Mouse (Mus musculus) limb, embryonic 14.5 days (tissue): ENCODE results near the gene Prickle2. TPM values are rescaled to one million over a fixed set of nuclear protein-coding genes. Genes with fewer than 3 reads are reported as not detected.

Experiments used
- ATAC-seq: fragments of 200-750 bp; cut with Nextera tagmentation; 2 replicates; pipeline ENCODE4 v1.8.0; 2017; ENCODE audit warnings: low read depth, moderate number of reproducible peaks, moderate TSS enrichment; ENCODE audit not compliant: low FRiP score
- DNase-seq: peaks from one replicate; pipeline ENCODE4 v3.0.0-alpha.2; 2015; ENCODE audit warnings: low spot score
- H3K27ac ChIP-seq: fragments of 300-500 bp; sonication (generic); replicated peaks from 2 replicates; pipeline ENCODE4 v1.5.1; 2014; ENCODE audit warnings: low read depth, mild to moderate bottlenecking, low read length, moderate library complexity, mixed read lengths
- H3K27me3 ChIP-seq: fragments of 300-500 bp; sonication (generic); 2 replicates; pipeline ENCODE4 v1.6.1; 2014; ENCODE audit warnings: low read length, mixed read lengths; ENCODE audit not compliant: control insufficient read depth, insufficient read depth
- H3K36me3 ChIP-seq: fragments of 300-500 bp; sonication (generic); 2 replicates; pipeline ENCODE4 v1.6.1; 2014; ENCODE audit warnings: mild to moderate bottlenecking, low read length, moderate library complexity, mixed read lengths; ENCODE audit not compliant: control insufficient read depth, insufficient read depth
- H3K4me1 ChIP-seq: fragments of 300-500 bp; sonication (generic); 2 replicates; pipeline ENCODE4 v1.6.1; 2014; ENCODE audit warnings: antibody characterized with exemption, low read length, mixed read lengths; ENCODE audit not compliant: control insufficient read depth, insufficient read depth
- H3K4me2 ChIP-seq: fragments of 300-500 bp; sonication (generic); replicated peaks from 2 replicates; pipeline ENCODE4 v1.6.1; 2014; ENCODE audit warnings: low read depth, mild to moderate bottlenecking, low read length, moderate library complexity; ENCODE audit not compliant: severe bottlenecking
- H3K4me3 ChIP-seq: fragments of 300-500 bp; sonication (generic); replicated peaks from 2 replicates; pipeline ENCODE4 v1.5.1; 2014; ENCODE audit warnings: low read length
- H3K9ac ChIP-seq: fragments of 300-500 bp; sonication (generic); 2 replicates; pipeline ENCODE4 v1.6.1; 2014; ENCODE audit warnings: mild to moderate bottlenecking, low read depth, low read length, moderate library complexity; ENCODE audit not compliant: severe bottlenecking
- H3K9me3 ChIP-seq: fragments of 300-500 bp; sonication (generic); 2 replicates; pipeline ENCODE4 v1.6.1; 2016; ENCODE audit warnings: low read length; ENCODE audit not compliant: control insufficient read depth
- POLR2A ChIP-seq: fragments of 200-500 bp; IDR thresholded peaks from 2 replicates; pipeline ENCODE4 v1.8.0; 2012; ENCODE audit warnings: inconsistent platforms, mild to moderate bottlenecking, moderate library complexity, borderline replicate concordance; ENCODE audit not compliant: insufficient read depth, insufficient read length; ENCODE audit errors: extremely low read depth
- WGBS: fragments of 180-500 bp; shearing (Covaris S2); extraction: QIAGEN DNeasy Blood & Tissue Kit; methylation state at CpG from one replicate; pipeline ENCODE4 v1.1.7; 2014; 5-methylcytosine and 5-hydroxymethylcytosine counted together
- polyA plus RNA-seq, 2 experiments: library from polyadenylated mRNA; depleted of rRNA in 1 of 2; stranded (reverse) in 1 of 2; unstranded in 1 of 2; fragments of >200 nt; fragmentation: Nextera tagmentation in 1 of 2; extraction: Ambion mirVana in 1 of 2; gene quantifications; 2 replicates each; pipeline versions ENCODE4 v1.2.1 to v1.2.3; 2012 to 2014

Gene Prickle2
- polyA plus RNA-seq, 2 experiments = 5.5 to 8.0 TPM

DNA sequence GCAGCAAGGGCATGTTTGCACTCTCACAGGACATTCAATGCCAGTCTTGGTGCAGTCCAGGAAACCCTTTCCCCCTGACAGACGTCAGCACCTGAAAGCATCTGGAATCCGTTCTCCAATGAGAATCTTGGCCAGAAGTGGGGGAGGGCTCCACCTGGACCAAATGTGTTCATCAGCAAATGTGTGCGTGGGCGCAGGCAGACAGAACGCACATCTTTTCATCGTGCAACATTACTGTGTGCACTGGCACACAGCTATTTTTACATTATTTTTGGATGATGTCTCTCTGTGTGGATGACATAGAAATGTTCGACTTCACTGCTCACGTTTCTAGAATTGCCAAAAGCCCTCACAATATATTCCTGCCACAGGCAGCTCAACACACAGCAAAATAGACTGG is 156.7 kb downstream of the Prickle2 start:
- Histone ChIP-seq H3K4me1 (no peaks in the 10 kb centered on the region), H3K36me3 (no peaks in the 10 kb centered on the region), H3K27me3 (no peaks in the 10 kb centered on the region), H3K9me3 (no peaks in the 10 kb centered on the region), H3K27ac (no peak overlapping the region), H3K4me3 (no peak overlapping the region), H3K9ac (no peak overlapping the region), H3K4me2 (no peak overlapping the region)
- WGBS = 60% methylated on average over 8 of the region's 8 CpGs
- TF ChIP-seq POLR2A = no peak
- DNase-seq (no peak), ATAC-seq (no peak)

DNA sequence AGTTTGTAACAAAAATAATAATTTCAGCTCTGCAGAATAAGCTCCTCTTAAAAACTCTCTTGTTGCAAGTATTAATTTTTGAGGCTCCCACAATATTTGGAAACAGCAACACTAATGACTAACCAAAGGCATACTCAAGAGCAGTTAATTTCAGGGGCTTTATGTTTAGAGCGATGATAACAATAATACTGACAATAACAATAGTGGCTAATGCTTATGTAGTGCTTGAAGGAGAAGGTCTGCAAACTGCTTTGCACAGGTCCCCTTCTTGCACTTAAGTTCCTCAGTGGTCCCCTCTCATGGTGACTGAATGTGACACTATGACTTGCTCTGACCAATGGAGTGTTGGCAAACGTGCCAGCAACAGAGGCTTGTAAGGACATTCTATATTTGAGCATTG is 160.8 kb downstream of the Prickle2 start:
- Histone ChIP-seq H3K4me3 (no peak overlapping the region), H3K27me3 (no peaks in the 10 kb centered on the region), H3K4me1 (0 out of 2 replicates have a peak, but pooled peaks cover 3% of the 10 kb centered on the region), H3K36me3 (no peaks in the 10 kb centered on the region), H3K9ac (no peak overlapping the region), H3K9me3 (no peaks in the 10 kb centered on the region), H3K4me2 (no peak overlapping the region), H3K27ac (no peak overlapping the region)
- 75% methylated on average over 2 of the region's 2 CpGs for WGBS
- no peak for TF ChIP-seq POLR2A
- no peak for DNase-seq
- ATAC-seq = no peak

DNA sequence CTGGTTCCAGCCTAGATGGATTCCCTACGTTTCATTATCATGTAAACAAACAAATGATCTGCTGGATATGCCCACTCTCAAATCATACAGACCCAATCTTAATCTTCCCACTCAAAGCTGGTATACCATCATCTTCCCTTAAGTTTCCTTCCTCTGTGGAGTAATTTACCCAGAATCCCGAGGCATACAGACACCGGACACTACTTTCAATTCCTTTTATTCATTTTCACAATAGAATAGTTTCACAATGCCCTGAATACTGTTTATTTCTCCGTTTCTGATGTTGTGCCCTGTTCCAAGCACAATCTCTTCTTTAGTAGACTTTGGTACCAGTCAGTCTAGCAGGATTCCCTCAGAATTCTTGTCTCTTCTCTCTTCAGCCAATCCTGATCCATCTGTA is 162.1 kb downstream of the Prickle2 start:
- Histone ChIP-seq H3K4me2 (no peak overlapping the region), H3K9ac (no peak overlapping the region), H3K27ac (no peak overlapping the region), H3K9me3 (no peaks in the 10 kb centered on the region), H3K4me3 (no peak overlapping the region), H3K27me3 (no peaks in the 10 kb centered on the region), H3K4me1 (0 out of 2 replicates have a peak, but pooled peaks cover 3% of the 10 kb centered on the region), H3K36me3 (no peaks in the 10 kb centered on the region)
- DNase-seq (no peak), ATAC-seq (no peak)
- no peak for TF ChIP-seq POLR2A
- 82% methylated on average over 4 of the region's 4 CpGs for WGBS

DNA sequence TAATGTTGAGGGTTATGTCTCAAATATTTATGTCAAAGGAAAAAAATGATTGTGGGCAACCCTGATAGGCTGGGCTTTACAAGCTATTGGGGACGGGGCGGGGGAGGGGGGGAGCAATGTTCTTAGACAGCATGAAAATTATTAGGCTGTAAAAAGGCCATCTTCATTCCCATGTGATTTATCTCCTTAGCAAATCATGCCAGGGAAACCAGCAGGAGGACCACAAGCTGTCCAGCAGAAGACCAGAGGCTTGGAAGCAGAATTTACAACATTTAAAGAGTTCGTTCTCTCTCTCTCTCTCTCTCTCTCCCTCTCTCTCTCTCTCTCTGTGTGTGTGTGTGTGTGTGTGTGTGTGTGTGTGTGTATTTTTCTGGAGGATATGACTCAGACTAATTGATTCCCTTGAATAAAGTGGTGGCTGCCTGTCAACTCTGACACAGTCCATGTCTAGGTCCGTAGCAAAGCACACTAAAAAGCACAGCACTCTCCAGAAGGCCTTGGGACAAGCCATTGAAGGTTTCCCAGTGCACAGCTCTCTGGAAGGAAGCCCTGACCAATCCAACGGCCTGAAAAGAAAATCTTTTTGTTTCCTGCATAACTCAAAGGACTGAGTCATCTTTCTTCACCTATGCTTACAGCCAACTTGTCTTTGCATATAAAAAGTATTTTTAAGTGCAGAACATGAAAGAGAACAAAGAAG is 163.4 kb downstream of the Prickle2 start:
- ATAC-seq (no peak), DNase-seq (no peak)
- Histone ChIP-seq H3K4me1 (0 out of 2 replicates have a peak, but pooled peaks cover 3% of the 10 kb centered on the region), H3K9me3 (no peaks in the 10 kb centered on the region), H3K4me2 (no peak overlapping the region), H3K36me3 (no peaks in the 10 kb centered on the region), H3K27ac (no peak overlapping the region), H3K27me3 (no peaks in the 10 kb centered on the region), H3K9ac (no peak overlapping the region), H3K4me3 (no peak overlapping the region)
- TF ChIP-seq POLR2A = no peak
- WGBS = 55% methylated on average over 5 of the region's 5 CpGs

DNA sequence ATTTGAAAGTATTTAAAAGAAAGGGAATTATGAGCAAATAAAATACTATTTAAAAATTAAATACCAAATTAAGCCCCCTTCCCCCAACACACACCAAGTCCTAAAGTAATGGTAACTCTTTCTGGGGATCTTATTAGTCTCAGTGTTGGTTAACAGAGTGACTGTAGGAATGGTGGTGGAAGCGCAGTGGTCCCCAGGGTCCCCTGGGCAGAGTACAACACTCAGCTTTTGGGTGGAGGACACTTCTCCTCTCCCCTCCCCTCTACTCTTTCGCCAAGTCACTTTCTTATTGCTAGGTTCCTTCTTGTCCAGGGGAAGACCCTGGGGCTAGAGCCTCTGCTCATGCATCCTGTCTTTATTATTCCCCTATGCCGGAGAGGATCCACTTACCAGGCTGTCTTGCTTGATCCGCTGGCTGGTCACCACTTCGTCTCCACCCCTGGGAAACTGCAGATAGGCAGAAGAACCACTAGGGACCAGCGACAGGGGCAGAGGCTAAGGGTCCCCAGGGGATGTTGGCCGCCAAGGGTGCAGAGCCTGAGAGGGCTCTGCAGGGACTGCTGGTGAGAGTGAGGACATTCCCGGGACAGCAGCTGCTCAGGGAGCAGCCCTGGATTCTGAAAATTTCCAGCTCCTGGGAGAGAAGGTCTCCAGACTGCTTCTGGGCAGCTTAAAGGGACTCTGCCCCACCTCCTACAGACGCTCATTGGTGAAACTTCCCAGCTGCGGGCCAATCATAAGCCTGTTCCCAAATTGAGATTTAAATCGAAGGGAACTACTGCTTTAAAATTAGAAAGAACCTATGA is 171.5 kb downstream of the Prickle2 start:
- Histone ChIP-seq H3K4me1 (peaks cover 11% of the 10 kb centered on the region), H3K27ac (no peak overlapping the region; the same call in 1 of the 2 replicates), H3K36me3 (no peaks in the 10 kb centered on the region), H3K4me3 (peak overlapping the region; percentile 41), H3K4me2 (peak overlapping the region; percentile 91), H3K9ac (peak overlapping the region; percentile 54), H3K27me3 (no peaks in the 10 kb centered on the region), H3K9me3 (no peaks in the 10 kb centered on the region)
- DNase-seq (peak; percentile 59), ATAC-seq (peak; percentile 90)
- WGBS = 9% methylated on average over 11 of the region's 11 CpGs
- no peak for TF ChIP-seq POLR2A
